Mouse (Mus musculus): ENCODE data around the gene Brpf1. TPM values are rescaled to one million over a fixed set of nuclear protein-coding genes. Genes with fewer than 3 reads are reported as not detected.
A peak's percentile ranks its signal among the peaks of the same experiment; 100 is the strongest.
"Not testable (repeated sequence)": the region's sequence is repeated elsewhere in the genome, so short reads cannot be mapped to it uniquely, and the experiment has no call there.

Gene Brpf1
- polyA plus RNA-seq, 1 experiment, result 21.7 TPM

DNA sequence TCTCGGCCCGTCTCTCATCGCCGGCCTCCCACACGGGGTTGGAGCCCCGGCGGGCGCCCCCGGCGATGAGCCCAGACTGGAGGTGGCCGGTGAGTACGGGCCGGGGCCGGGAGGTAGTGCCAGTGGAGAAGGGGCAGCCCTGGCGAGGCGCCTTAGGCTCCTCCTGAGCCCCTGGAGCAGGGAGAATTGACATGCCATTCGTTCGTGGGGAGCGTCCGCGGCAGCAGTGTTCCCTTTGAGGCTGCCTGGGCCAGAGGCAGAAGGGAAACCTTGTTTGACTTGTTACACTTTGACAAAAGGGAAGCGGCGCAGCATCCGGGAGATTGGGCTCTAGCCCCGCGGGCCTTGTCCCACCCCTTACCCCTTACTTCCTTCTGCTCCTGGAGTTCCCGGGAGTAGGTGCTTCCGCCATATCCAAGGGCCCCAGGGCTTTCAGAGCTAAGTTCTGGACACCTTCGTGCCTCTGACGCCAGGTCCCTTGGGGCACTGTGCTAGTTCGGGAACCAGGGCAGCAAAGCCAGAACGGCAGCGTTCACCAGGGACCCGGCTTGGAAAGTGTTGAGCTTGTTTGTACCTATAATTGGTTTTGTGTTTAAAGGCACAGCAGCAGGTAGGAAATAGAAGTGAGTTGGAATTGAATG is 664 bp downstream of the Brpf1 start:
- DNase-seq (ENCODE audit: low read depth), result no peak

DNA sequence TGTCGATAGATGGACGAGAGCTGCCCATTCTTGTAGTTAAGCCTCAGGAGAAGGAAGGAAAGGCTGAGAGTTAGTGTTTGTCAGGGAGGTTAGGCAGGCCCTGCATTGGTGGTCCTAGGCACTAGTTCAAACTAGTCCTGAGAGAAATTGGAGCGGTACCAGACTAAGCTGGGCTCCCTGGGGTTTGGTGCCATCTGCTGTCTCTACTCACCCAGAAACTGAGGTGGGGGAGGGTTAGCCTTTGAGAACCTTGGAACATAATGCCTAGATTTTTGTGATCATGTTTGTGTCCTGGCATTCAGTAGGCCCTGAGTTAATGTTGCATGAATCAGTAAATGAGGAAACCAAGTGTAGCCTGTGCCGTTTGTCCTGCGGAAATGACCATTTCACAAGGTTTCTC is 1.2 kb downstream of the Brpf1 start:
- no peak for DNase-seq (ENCODE audit: low read depth)

GRCm38 (mm10) chr6:113315972-113316371 is 9.0 kb downstream of the Brpf1 start:
- DNase-seq (ENCODE audit: low read depth), result no peak

DNA sequence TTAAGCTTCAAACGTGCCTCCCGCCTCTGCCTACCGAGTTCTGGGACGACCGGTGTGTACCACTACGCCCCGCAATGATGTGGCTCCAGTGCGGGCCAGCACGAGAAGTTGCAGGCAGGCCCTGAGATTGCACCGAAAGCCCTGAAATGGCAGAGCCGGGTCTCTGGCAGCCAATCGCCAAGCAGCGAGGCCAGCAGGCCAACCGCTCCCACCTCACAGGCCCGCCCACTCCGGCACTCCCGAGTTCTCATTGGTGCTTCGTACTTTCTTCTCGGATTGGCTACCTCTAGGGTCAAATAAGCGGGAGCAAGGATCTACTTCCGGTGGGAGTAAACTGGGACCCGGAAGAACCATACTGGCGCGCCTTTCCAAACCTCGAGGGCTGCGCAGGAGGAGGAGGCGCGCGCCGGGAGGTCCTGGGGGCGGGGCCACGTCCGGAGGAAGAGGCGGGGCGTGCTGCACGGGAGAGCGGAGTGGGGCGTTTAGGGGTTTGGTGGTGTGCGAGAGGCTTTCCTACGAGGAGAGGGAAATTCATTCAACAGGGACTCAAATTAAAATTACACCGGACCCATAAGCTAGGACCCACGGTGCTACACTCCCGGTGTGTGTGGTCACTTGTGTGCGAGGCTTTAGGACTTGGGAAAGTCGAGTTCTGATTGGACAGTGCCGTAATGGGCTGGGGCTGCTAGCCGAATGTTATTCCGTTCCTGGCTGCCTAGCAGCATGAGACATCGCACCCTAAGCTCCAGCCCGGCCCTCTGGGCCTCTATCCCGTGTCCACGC is 19.8 kb downstream of the Brpf1 start, which contains the start of gene Ogg1:
Gene Ogg1 (plus strand): TSS at position 440 of the 783 bp plus-strand sequence.
- DNase-seq (ENCODE audit: low read depth), result peak; percentile 92

DNA sequence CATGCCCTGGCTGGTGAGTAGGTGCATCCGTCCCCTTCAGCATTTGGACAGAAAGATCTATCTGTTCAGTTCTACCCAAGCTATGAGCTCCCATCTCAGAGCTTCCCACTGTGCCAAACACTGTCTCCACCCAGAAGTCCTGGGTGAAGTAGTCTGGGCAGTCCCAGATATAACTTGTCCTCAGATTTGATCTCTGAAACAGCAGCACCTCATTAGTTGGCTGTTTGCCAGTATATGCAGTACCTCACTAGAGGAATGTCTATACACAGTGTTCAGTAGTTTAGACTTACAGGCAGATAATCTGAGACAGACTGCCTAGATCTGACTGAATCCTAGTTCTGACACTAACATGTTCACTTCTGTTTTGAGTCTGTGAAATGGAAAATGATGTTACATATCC is 22.5 kb downstream of the Brpf1 start:
- no peak for DNase-seq (ENCODE audit: low read depth)

DNA sequence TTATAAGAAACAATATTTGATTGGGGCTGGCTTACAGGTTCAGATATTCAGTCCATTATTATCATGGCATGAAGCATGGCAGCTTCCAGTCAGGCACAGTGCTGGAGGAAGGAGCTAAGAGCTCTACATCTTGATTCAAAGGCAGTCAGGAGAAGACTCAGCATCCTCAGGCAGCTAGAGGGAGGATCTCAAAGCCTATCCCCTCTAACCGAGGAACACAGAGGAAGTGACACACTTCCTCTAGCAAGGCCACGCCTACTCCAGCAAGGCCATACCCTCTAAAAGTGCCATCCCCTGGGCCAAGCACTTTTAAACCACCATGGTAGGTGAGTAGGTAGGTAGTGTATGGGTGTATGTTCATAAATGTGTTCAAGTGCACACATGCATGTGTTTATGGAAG is 23.6 kb downstream of the Brpf1 start:
- DNase-seq (ENCODE audit: low read depth), result no peak

DNA sequence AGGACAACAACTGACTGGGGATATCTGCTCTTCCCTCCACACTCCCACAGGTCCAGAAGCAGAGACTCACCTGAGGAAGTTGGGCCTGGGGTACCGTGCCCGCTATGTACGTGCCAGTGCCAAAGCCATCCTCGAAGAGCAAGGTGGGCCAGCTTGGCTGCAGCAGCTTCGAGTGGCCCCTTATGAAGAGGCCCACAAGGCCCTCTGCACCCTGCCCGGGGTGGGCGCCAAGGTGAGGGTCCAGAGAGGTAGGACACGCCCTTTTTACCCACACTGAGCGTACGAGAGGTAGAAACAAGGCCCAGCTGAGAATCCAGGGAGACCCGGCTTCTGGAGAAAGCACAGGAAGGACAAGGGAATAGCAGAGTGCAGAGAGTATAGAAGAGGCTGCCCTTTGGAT is 24.8 kb downstream of the Brpf1 start:
- no peak for DNase-seq (ENCODE audit: low read depth)

GRCm38 (mm10) chr6:113332734-113333133 is 25.8 kb downstream of the Brpf1 start:
- not testable (repeated sequence) for DNase-seq (ENCODE audit: low read depth)

DNA sequence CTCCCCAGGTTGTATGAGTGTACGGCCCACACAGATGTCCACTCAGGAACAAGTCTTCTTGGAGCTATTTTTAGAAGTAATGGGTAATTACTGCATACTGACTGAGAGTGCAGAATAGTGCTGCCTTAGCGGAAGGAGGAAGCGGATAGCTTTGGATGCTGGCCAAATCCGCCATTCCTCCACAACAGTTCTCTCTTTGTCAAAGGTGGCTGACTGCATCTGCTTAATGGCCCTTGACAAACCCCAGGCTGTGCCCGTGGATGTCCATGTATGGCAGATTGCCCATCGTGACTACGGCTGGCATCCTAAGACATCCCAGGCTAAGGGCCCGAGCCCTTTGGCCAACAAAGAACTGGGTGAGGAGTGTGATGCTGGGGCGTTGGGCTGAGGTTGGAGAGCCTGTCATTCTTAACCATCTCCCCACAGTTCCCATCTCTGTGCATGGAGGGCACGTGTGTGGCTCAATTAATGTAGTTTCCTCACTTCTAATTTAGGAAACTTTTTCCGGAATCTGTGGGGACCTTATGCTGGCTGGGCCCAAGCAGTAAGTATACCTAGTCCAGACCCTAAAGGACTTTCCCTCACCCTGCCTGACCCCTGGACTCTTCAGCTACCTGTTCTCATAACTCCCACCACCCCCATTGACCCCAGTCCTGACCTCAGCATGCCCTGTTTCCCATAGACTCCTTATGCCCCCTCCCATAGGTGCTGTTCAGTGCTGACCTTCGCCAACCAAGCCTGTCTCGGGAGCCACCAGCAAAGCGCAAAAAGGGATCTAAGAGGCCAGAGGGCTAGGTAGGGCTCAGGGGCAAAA is 26.4 kb downstream of the Brpf1 start:
- no peak for DNase-seq (ENCODE audit: low read depth)

GRCm38 (mm10) chr6:113334216-113334615 is 27.3 kb downstream of the Brpf1 start:
- DNase-seq (ENCODE audit: low read depth), result no peak

- no peak for DNase-seq (ENCODE audit: low read depth)
Observed at GRCm38 (mm10) chr6:113336852-113337620, 30.1 kb downstream of the Brpf1 start.

GRCm38 (mm10) chr6:113341574-113341973 is 34.6 kb downstream of the Brpf1 start:
- no peak for DNase-seq (ENCODE audit: low read depth)

GRCm38 (mm10) chr6:113342297-113342696 is 35.4 kb downstream of the Brpf1 start:
- no peak for DNase-seq (ENCODE audit: low read depth)

DNA sequence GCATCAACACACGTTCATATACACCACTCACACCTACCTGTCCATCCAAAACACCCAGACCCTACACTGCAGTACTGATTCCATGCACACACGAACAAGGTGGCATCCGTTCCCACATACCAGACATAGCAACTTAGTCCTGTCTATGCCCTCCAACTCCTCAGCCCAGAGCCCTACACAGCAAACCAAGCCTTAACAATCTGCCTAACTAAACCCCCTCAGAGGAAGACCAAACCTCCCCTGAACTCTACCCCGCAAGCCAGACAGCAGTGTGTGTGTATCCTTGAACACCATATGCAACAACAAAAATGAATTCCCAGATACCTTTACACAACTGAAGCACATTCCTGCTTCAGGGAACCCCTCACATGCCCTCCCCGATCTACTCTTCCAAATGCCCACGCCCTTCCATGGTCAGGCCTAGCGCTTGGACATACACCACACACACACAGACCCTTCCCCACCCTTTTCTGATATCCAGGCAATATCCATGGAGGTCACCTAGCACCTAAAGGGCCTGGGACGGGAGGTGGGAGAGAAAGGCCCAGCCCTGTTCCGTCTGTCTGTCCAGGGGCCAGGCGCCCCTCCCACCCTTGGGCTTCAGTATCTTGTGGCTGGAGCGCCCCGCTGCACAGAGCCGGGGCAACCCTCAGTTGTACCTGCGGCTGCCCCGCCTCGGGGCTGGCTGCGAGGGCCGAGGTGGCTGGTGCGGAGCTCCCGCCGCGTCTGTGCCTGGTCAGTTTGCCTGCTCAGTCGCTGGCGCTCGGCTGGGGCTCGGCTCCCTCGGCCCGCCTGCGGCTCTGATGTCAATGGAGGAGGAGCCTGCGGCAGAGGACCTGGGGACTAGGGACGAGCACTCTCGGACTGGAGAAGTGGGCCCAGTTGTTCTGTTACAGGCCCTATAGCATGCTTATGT is 36.5 kb downstream of the Brpf1 start, which contains the start of gene Camk1:
Gene Camk1 (minus strand): TSS at position 808 of the 916 bp plus-strand sequence.
- no peak for DNase-seq (ENCODE audit: low read depth)

- no peak for DNase-seq (ENCODE audit: low read depth)
Observed at GRCm38 (mm10) chr6:113344321-113344720, 37.4 kb downstream of the Brpf1 start.

- DNase-seq (ENCODE audit: low read depth), result no peak
Observed at GRCm38 (mm10) chr6:113346897-113347296, 40.0 kb downstream of the Brpf1 start.

- no peak for DNase-seq (ENCODE audit: low read depth)
Observed at GRCm38 (mm10) chr6:113350538-113350937, 43.6 kb downstream of the Brpf1 start.

GRCm38 (mm10) chr6:113351161-113351560 is 44.2 kb downstream of the Brpf1 start:
- DNase-seq (ENCODE audit: low read depth), result no peak

DNA sequence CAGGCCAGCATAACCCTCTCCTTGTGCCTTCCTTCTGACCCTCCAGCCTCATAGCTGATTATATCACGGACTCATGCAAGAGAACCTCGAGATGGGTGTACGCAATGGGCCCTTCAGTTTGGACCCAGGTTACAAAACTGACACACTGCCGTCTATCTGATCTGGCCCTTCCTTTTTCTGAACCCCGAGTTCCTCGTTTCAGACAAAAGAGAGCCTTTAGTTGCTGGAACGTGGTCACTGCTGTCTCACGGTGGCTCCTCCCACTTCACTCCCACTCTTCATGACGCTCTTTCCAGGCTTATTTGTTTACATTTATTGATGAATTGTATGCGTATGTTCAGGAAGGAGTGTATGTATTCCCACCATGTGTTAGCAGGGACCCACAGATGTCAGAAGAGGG is 44.7 kb downstream of the Brpf1 start:
- no peak for DNase-seq (ENCODE audit: low read depth)

GRCm38 (mm10) chr6:113352820-113353219 is 45.9 kb downstream of the Brpf1 start:
- no peak for DNase-seq (ENCODE audit: low read depth)
